Mouse (Mus musculus) spleen, postnatal 4 days (tissue): ENCODE results near the gene Tjp1.

ENCODE experiments used
- DNase-seq, 2 experiments: peaks; one replicate each; pipeline ENCODE4 v3.0.0; 2022; ENCODE audit warnings: low spot score in 2 of 2

Gene Tjp1

GRCm38 (mm10) chr7:65359774-65360173 lies 167.8 kb downstream of the Tjp1 start:
- no peak for DNase-seq

GRCm38 (mm10) chr7:65357538-65357937 lies 170.0 kb downstream of the Tjp1 start:
- DNase-seq = no peak

GRCm38 (mm10) chr7:65356204-65356603 lies 171.4 kb downstream of the Tjp1 start:
- DNase-seq = no peak

- no peak for DNase-seq
Observed at GRCm38 (mm10) chr7:65354908-65355307, 172.7 kb downstream of the Tjp1 start.

- DNase-seq = no peak
Observed at GRCm38 (mm10) chr7:65350348-65351079, 177.1 kb downstream of the Tjp1 start.

GRCm38 (mm10) chr7:65348540-65348939 lies 179.0 kb downstream of the Tjp1 start:
- DNase-seq = no peak

GRCm38 (mm10) chr7:65345314-65345713 lies 182.3 kb downstream of the Tjp1 start:
- no peak for DNase-seq

- no peak for DNase-seq
Observed at GRCm38 (mm10) chr7:65337581-65338270, 189.9 kb downstream of the Tjp1 start.

GRCm38 (mm10) chr7:65333081-65333760 lies 194.4 kb downstream of the Tjp1 start:
- no peak for DNase-seq

GRCm38 (mm10) chr7:65319047-65319725 lies 208.4 kb downstream of the Tjp1 start:
- DNase-seq = peak; percentile 43 to 75

GRCm38 (mm10) chr7:65317418-65317817 lies 210.2 kb downstream of the Tjp1 start:
- peak; percentile 26 to 68 for DNase-seq

GRCm38 (mm10) chr7:65315182-65315581 lies 212.4 kb downstream of the Tjp1 start:
- DNase-seq = no peak

GRCm38 (mm10) chr7:65296675-65297589 lies 230.6 kb downstream of the Tjp1 start:
- DNase-seq = no peak

- no peak for DNase-seq
Observed at GRCm38 (mm10) chr7:65282886-65283285, 244.7 kb downstream of the Tjp1 start.

- no peak for DNase-seq
Observed at GRCm38 (mm10) chr7:65281960-65282359, 245.6 kb downstream of the Tjp1 start.

- no peak for DNase-seq
Observed at GRCm38 (mm10) chr7:65280944-65281912, 246.4 kb downstream of the Tjp1 start.

GRCm38 (mm10) chr7:65279277-65279676 lies 248.3 kb downstream of the Tjp1 start:
- peak in 1 of 2 experiments; percentile 47 for DNase-seq

GRCm38 (mm10) chr7:65275761-65276160 lies 251.8 kb downstream of the Tjp1 start:
- DNase-seq = no peak

- DNase-seq = no peak
Observed at GRCm38 (mm10) chr7:65274216-65274615, 253.4 kb downstream of the Tjp1 start.

- DNase-seq = no peak
Observed at GRCm38 (mm10) chr7:65249656-65250055, 277.9 kb downstream of the Tjp1 start.
